Mouse (Mus musculus) liver, adult 2 months (tissue): Measurements from ENCODE around the gene Sept7.

Source experiments
- CTCF ChIP-seq: fragments of 200-500 bp; IDR thresholded peaks from 2 replicates; pipeline ENCODE4 v1.5.1; 2011; ENCODE audit warnings: low read depth, low read length, control low read depth
- POLR2A ChIP-seq: fragments of 200-500 bp; IDR thresholded peaks from 2 replicates; pipeline ENCODE4 v1.6.1; 2011; ENCODE audit warnings: low read length, control low read depth; ENCODE audit not compliant: insufficient read depth; ENCODE audit errors: extremely low read depth

DNA sequence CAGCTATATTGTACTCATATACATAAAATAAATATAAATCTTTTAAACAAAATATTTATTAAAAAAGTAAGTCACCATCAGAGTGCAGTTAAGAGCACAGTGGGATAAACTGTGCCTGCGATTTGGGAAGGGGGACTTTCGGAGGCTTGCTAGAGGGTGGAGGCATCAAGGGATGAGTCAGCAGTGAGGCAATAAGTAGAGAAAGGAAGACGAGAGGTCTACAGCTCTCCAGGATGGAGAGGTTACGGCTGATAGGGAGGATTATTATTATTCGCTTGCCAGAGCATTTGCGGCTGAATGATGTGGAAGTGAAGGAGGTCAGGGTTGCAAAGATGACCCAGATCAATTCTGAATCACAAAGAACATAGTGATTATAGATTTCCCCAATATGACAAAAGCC, 22.5 kb upstream of the Sept7 start:
- TF ChIP-seq CTCF (no peak), POLR2A (no peak)
